Mouse (Mus musculus) lung, postnatal 0 days (tissue): ENCODE measurements around the gene Mgat5b. TPM values are rescaled to one million over a fixed set of nuclear protein-coding genes. Genes with fewer than 3 reads are reported as not detected.

Experiments used
- ATAC-seq: fragments of 200-750 bp; cut with Nextera tagmentation; 2 replicates; pipeline ENCODE4 v1.8.0; 2017; ENCODE audit warnings: moderate library complexity
- DNase-seq: peaks from one replicate; pipeline ENCODE4 v3.0.0-alpha.2; 2016; ENCODE audit warnings: low spot score
- H3K27ac ChIP-seq: fragments of 300-500 bp; sonication (generic); 2 replicates; pipeline ENCODE4 v1.5.1; 2014; ENCODE audit warnings: antibody characterized with exemption, mild to moderate bottlenecking, low read length, mixed read lengths
- H3K27me3 ChIP-seq: fragments of 300-500 bp; sonication (generic); replicated peaks from 2 replicates; pipeline ENCODE4 v1.6.1; 2014; ENCODE audit warnings: low read length, mixed read lengths; ENCODE audit not compliant: insufficient read depth
- H3K36me3 ChIP-seq: fragments of 300-500 bp; sonication (generic); 2 replicates; pipeline ENCODE4 v1.6.1; 2014; ENCODE audit warnings: low read length, mixed read lengths; ENCODE audit not compliant: insufficient read depth
- H3K4me1 ChIP-seq: fragments of 300-500 bp; sonication (generic); 2 replicates; pipeline ENCODE4 v1.6.1; 2014; ENCODE audit warnings: antibody characterized with exemption, low read depth, low read length, mixed read lengths; ENCODE audit not compliant: insufficient read depth
- H3K4me2 ChIP-seq: fragments of 300-500 bp; sonication (generic); replicated peaks from 2 replicates; pipeline ENCODE4 v1.6.1; 2014; ENCODE audit warnings: low read depth, mild to moderate bottlenecking, low read length, moderate library complexity, mixed read lengths
- H3K4me3 ChIP-seq: fragments of 300-500 bp; sonication (generic); 2 replicates; pipeline ENCODE4 v1.5.1; 2014; ENCODE audit warnings: low read depth, low read length
- H3K9ac ChIP-seq: fragments of 300-500 bp; sonication (generic); replicated peaks from 2 replicates; pipeline ENCODE4 v1.6.1; 2014; ENCODE audit warnings: low read depth, mild to moderate bottlenecking
- H3K9me3 ChIP-seq: fragments of 300-500 bp; sonication (generic); 2 replicates; pipeline ENCODE4 v1.6.1; 2016; ENCODE audit warnings: low read length, mixed read lengths
- CTCF ChIP-seq: IDR thresholded peaks from 2 replicates; pipeline ENCODE4 v1.5.1; 2016; ENCODE audit warnings: antibody characterized with exemption, mild to moderate bottlenecking
- EP300 ChIP-seq: IDR thresholded peaks from 2 replicates; pipeline ENCODE4 v1.6.1; 2016; ENCODE audit warnings: antibody characterized with exemption, mild to moderate bottlenecking, control low read depth
- WGBS: fragments of 180-500 bp; shearing (Covaris S2); extraction: QIAGEN DNeasy Blood & Tissue Kit; methylation state at CpG from one replicate; pipeline ENCODE4 v1.1.7; 2014; 5-methylcytosine and 5-hydroxymethylcytosine counted together
- polyA plus RNA-seq: library from polyadenylated mRNA; unstranded; fragments of >200 nt; fragmentation: Nextera tagmentation; extraction: Ambion mirVana; gene quantifications from 2 replicates; pipeline ENCODE4 v1.2.1, GENCODE M21; 2015

The Mgat5b gene
- polyA plus RNA-seq, 1 experiment from 2014 or later: not detected

- no peaks in the 10 kb centered on the region for H3K36me3 ChIP-seq
- H3K9me3 ChIP-seq: no peaks in the 10 kb centered on the region
- TF ChIP-seq CTCF (no peak), EP300 (no peak)
- DNase-seq: no peak
- no peak overlapping the region for H3K4me2 ChIP-seq
- no peak for ATAC-seq
- no peaks in the 10 kb centered on the region for H3K27me3 ChIP-seq
- no peak overlapping the region for H3K4me3 ChIP-seq
- H3K4me1 ChIP-seq: no peaks in the 10 kb centered on the region
- no peak overlapping the region for H3K9ac ChIP-seq
- no peak overlapping the region for H3K27ac ChIP-seq
- WGBS: 63% methylated on average over 2 of the region's 2 CpGs
Observed at GRCm38 (mm10) chr11:116965961-116966360, 47.3 kb downstream of the Mgat5b start.

- no peaks in the 10 kb centered on the region for H3K9me3 ChIP-seq
- TF ChIP-seq EP300 (no peak), CTCF (no peak)
Observed at GRCm38 (mm10) chr11:116968586-116968985, 49.9 kb downstream of the Mgat5b start.

GRCm38 (mm10) chr11:116969498-116969897, 50.8 kb downstream of the Mgat5b start:
- ATAC-seq (no peak), DNase-seq (no peak)
- WGBS: 67% methylated on average over 11 of the region's 11 CpGs
- Histone ChIP-seq H3K9me3 (no peaks in the 10 kb centered on the region), H3K4me2 (no peak overlapping the region), H3K36me3 (no peaks in the 10 kb centered on the region), H3K27ac (no peak overlapping the region), H3K9ac (no peak overlapping the region), H3K4me1 (no peaks in the 10 kb centered on the region), H3K27me3 (no peaks in the 10 kb centered on the region), H3K4me3 (no peak overlapping the region)
- TF ChIP-seq EP300 (no peak), CTCF (no peak)

More at GRCm38 (mm10) chr11:116968586-116968985, 49.9 kb downstream of the Mgat5b start:
- no peak overlapping the region for H3K27ac ChIP-seq
- H3K9ac ChIP-seq: no peak overlapping the region
- H3K4me2 ChIP-seq: no peak overlapping the region
- H3K4me1 ChIP-seq: no peaks in the 10 kb centered on the region
- no peak overlapping the region for H3K4me3 ChIP-seq
- no peak for DNase-seq
- H3K27me3 ChIP-seq: no peaks in the 10 kb centered on the region
- peak; percentile 23; the same call in 1 of the 2 replicates for ATAC-seq
- H3K36me3 ChIP-seq: no peaks in the 10 kb centered on the region
- 65% methylated on average over 9 of the region's 9 CpGs for WGBS

- no peak overlapping the region for H3K4me3 ChIP-seq
- TF ChIP-seq EP300: no peak
- no peak for TF ChIP-seq CTCF
- H3K4me2 ChIP-seq: no peak overlapping the region
- H3K27ac ChIP-seq: no peak overlapping the region
- 77% methylated on average over 4 of the region's 4 CpGs for WGBS
- DNase-seq (no peak), ATAC-seq (no peak)
- no peak overlapping the region for H3K9ac ChIP-seq
- H3K36me3 ChIP-seq: no peaks in the 10 kb centered on the region
- no peaks in the 10 kb centered on the region for H3K4me1 ChIP-seq
- no peaks in the 10 kb centered on the region for H3K9me3 ChIP-seq
- H3K27me3 ChIP-seq: no peaks in the 10 kb centered on the region
Observed at GRCm38 (mm10) chr11:116970847-116971246, 52.2 kb downstream of the Mgat5b start.

- no peak for TF ChIP-seq EP300
- no peak for TF ChIP-seq CTCF
- Histone ChIP-seq H3K9ac (no peak overlapping the region), H3K27ac (no peak overlapping the region), H3K9me3 (no peaks in the 10 kb centered on the region), H3K27me3 (no peaks in the 10 kb centered on the region), H3K4me2 (no peak overlapping the region), H3K4me1 (no peaks in the 10 kb centered on the region), H3K36me3 (no peaks in the 10 kb centered on the region), H3K4me3 (no peak overlapping the region)
- DNase-seq: peak; percentile 32
- 54% methylated on average over 4 of the region's 4 CpGs for WGBS
- ATAC-seq: no peak
Observed at GRCm38 (mm10) chr11:116972828-116973227, 54.2 kb downstream of the Mgat5b start.

- TF ChIP-seq CTCF (no peak), EP300 (no peak)
- WGBS: 91% methylated on average over 9 of the region's 9 CpGs
- Histone ChIP-seq H3K4me1 (no peaks in the 10 kb centered on the region), H3K9ac (no peak overlapping the region), H3K27me3 (no peaks in the 10 kb centered on the region), H3K27ac (no peak overlapping the region), H3K4me3 (no peak overlapping the region), H3K9me3 (no peaks in the 10 kb centered on the region), H3K36me3 (no peaks in the 10 kb centered on the region), H3K4me2 (no peak overlapping the region)
- ATAC-seq (no peak), DNase-seq (no peak)
Observed at GRCm38 (mm10) chr11:116973508-116973907, 54.8 kb downstream of the Mgat5b start.

GRCm38 (mm10) chr11:116974341-116974740, 55.7 kb downstream of the Mgat5b start:
- WGBS: 89% methylated on average over 7 of the region's 7 CpGs
- TF ChIP-seq CTCF (no peak), EP300 (no peak)
- H3K27ac ChIP-seq: no peak overlapping the region
- DNase-seq: no peak
- no peaks in the 10 kb centered on the region for H3K9me3 ChIP-seq
- no peaks in the 10 kb centered on the region for H3K4me1 ChIP-seq
- H3K4me2 ChIP-seq: no peak overlapping the region
- no peak overlapping the region for H3K4me3 ChIP-seq
- ATAC-seq: no peak
- no peaks in the 10 kb centered on the region for H3K27me3 ChIP-seq
- no peaks in the 10 kb centered on the region for H3K36me3 ChIP-seq
- H3K9ac ChIP-seq: no peak overlapping the region
